Mouse (Mus musculus) hematopoietic stem cell, adult 5-6 weeks (primary cell): ENCODE measurements around the gene Alb. TPM values are rescaled to one million over a fixed set of nuclear protein-coding genes. Genes with fewer than 3 reads are reported as not detected.

Source experiments
- total RNA-seq: library from RNA; stranded (forward); fragments of 172-1452, 232-1000 nt; gene quantifications from 2 replicates; pipeline ENCODE4 v1.2.3, GENCODE M21; 2017

The Alb gene
- total RNA-seq, 1 experiment from 2014 or later = not detected

Other genes starting within 250 kb of the Alb start
- gene Cox18, start 236.9 kb upstream of the Alb start, total RNA-seq = 17.4 and 21.8 TPM in 2 replicates
- gene Ankrd17, start 94.3 kb upstream of the Alb start, total RNA-seq = 136 TPM in 2 replicates
- gene Gm9958, start 93.7 kb upstream of the Alb start, total RNA-seq = 3.3 and 6.0 TPM in 2 replicates
- 1.8 and 5.0 TPM in 2 replicates for gene Afp, start 29.8 kb downstream of the Alb start, total RNA-seq
- gene Afm, start 58.0 kb downstream of the Alb start, total RNA-seq = 0.15 and 0.25 TPM in 2 replicates
- gene 5830473C10Rik, start 100.2 kb downstream of the Alb start, total RNA-seq = not detected in 2 replicates
- 2.0 and 5.3 TPM in 2 replicates for gene Rassf6, start 179.8 kb downstream of the Alb start, total RNA-seq